Mouse (Mus musculus): Measurements from ENCODE around the gene Cdk14. TPM values are rescaled to one million over a fixed set of nuclear protein-coding genes. Genes with fewer than 3 reads are reported as not detected.
A peak's percentile ranks its signal among the peaks of the same experiment; 100 is the strongest.

Cdk14 gene
- polyA plus RNA-seq, 1 experiment from 2014 or later: 23.5 TPM

- DNase-seq (ENCODE audit: low spot score) (no peak), ATAC-seq (replicated peaks; ENCODE audit: low FRiP score) (no peak)
- H3K9ac ChIP-seq (ENCODE audit: low read length): no peak overlapping the region
- H3K4me3 ChIP-seq (ENCODE audit: low read depth, low read length): no peak overlapping the region
- no peaks in the 10 kb centered on the region for H3K9me3 ChIP-seq (ENCODE audit: control insufficient read depth, low read length)
- H3K4me2 ChIP-seq (ENCODE audit: low read depth, low read length, severe bottlenecking): no peak overlapping the region
- 92% methylated on average over 3 of the region's 3 CpGs for WGBS
- H3K27me3 ChIP-seq (ENCODE audit: control insufficient read depth, insufficient read depth, low read length): no peaks in the 10 kb centered on the region
- H3K36me3 ChIP-seq (ENCODE audit: control insufficient read depth, insufficient read depth, low read length): no peaks in the 10 kb centered on the region
- no peaks in the 10 kb centered on the region for H3K4me1 ChIP-seq (replicated peaks; ENCODE audit: control insufficient read depth, insufficient read depth, low read length)
- H3K27ac ChIP-seq (ENCODE audit: low read depth, low read length): no peak overlapping the region
Observed at GRCm38 (mm10) chr5:5185987-5186742, 233.9 kb downstream of the Cdk14 start.

- no peaks in the 10 kb centered on the region for H3K4me1 ChIP-seq (replicated peaks; ENCODE audit: control insufficient read depth, insufficient read depth, low read length)
- H3K4me3 ChIP-seq (ENCODE audit: low read depth, low read length): no peak overlapping the region
- no peaks in the 10 kb centered on the region for H3K9me3 ChIP-seq (ENCODE audit: control insufficient read depth, low read length)
- no peaks in the 10 kb centered on the region for H3K27me3 ChIP-seq (ENCODE audit: control insufficient read depth, insufficient read depth, low read length)
- no peak overlapping the region for H3K9ac ChIP-seq (ENCODE audit: low read length)
- ATAC-seq (replicated peaks; ENCODE audit: low FRiP score): no peak
- no peak overlapping the region for H3K4me2 ChIP-seq (ENCODE audit: low read depth, low read length, severe bottlenecking)
- H3K27ac ChIP-seq (ENCODE audit: low read depth, low read length): no peak overlapping the region
- no peaks in the 10 kb centered on the region for H3K36me3 ChIP-seq (ENCODE audit: control insufficient read depth, insufficient read depth, low read length)
- DNase-seq (ENCODE audit: low spot score): no peak
Observed at GRCm38 (mm10) chr5:5185521-5185920, 234.6 kb downstream of the Cdk14 start.

GRCm38 (mm10) chr5:5180711-5181110 is 239.4 kb downstream of the Cdk14 start:
- no peaks in the 10 kb centered on the region for H3K27me3 ChIP-seq (ENCODE audit: control insufficient read depth, insufficient read depth, low read length)
- no peak overlapping the region for H3K4me3 ChIP-seq (ENCODE audit: low read depth, low read length)
- no peaks in the 10 kb centered on the region for H3K36me3 ChIP-seq (ENCODE audit: control insufficient read depth, insufficient read depth, low read length)
- no peak overlapping the region for H3K4me2 ChIP-seq (ENCODE audit: low read depth, low read length, severe bottlenecking)
- H3K9me3 ChIP-seq (ENCODE audit: control insufficient read depth, low read length): no peaks in the 10 kb centered on the region
- no peak overlapping the region for H3K9ac ChIP-seq (ENCODE audit: low read length)
- H3K27ac ChIP-seq (ENCODE audit: low read depth, low read length): no peak overlapping the region
- H3K4me1 ChIP-seq (replicated peaks; ENCODE audit: control insufficient read depth, insufficient read depth, low read length): 0 out of 2 replicates have a peak, but pooled peaks cover 2% of the 10 kb centered on the region
- no peak for ATAC-seq (replicated peaks; ENCODE audit: low FRiP score)
- DNase-seq (ENCODE audit: low spot score): no peak
- WGBS: 93% methylated on average over 2 of the region's 2 CpGs

GRCm38 (mm10) chr5:5180311-5180710 is 239.8 kb downstream of the Cdk14 start:
- H3K4me1 ChIP-seq (replicated peaks; ENCODE audit: control insufficient read depth, insufficient read depth, low read length): 0 out of 2 replicates have a peak, but pooled peaks cover 2% of the 10 kb centered on the region
- no peaks in the 10 kb centered on the region for H3K27me3 ChIP-seq (ENCODE audit: control insufficient read depth, insufficient read depth, low read length)
- H3K4me2 ChIP-seq (ENCODE audit: low read depth, low read length, severe bottlenecking): no peak overlapping the region
- no peaks in the 10 kb centered on the region for H3K9me3 ChIP-seq (ENCODE audit: control insufficient read depth, low read length)
- no peaks in the 10 kb centered on the region for H3K36me3 ChIP-seq (ENCODE audit: control insufficient read depth, insufficient read depth, low read length)
- H3K27ac ChIP-seq (ENCODE audit: low read depth, low read length): no peak overlapping the region
- no peak for ATAC-seq (replicated peaks; ENCODE audit: low FRiP score)
- H3K9ac ChIP-seq (ENCODE audit: low read length): no peak overlapping the region
- H3K4me3 ChIP-seq (ENCODE audit: low read depth, low read length): no peak overlapping the region
- no peak for DNase-seq (ENCODE audit: low spot score)

GRCm38 (mm10) chr5:5176052-5176451 is 244.1 kb downstream of the Cdk14 start:
- 0 out of 2 replicates have a peak, but pooled peaks have one; percentile 51 for ATAC-seq (replicated peaks; ENCODE audit: low FRiP score)
- WGBS: 67% methylated on average over 10 of the region's 10 CpGs

GRCm38 (mm10) chr5:5175611-5176010 is 244.5 kb downstream of the Cdk14 start:
- no peaks in the 10 kb centered on the region for H3K9me3 ChIP-seq (ENCODE audit: control insufficient read depth, low read length)
- H3K27me3 ChIP-seq (ENCODE audit: control insufficient read depth, insufficient read depth, low read length): no peaks in the 10 kb centered on the region
- DNase-seq (ENCODE audit: low spot score): no peak
- H3K36me3 ChIP-seq (ENCODE audit: control insufficient read depth, insufficient read depth, low read length): no peaks in the 10 kb centered on the region
- H3K27ac ChIP-seq (ENCODE audit: low read depth, low read length): no peak overlapping the region
- WGBS: 76% methylated on average over 1 of the region's 1 CpGs
- H3K9ac ChIP-seq (ENCODE audit: low read length): no peak overlapping the region
- 0 out of 2 replicates have a peak, but pooled peaks cover 2% of the 10 kb centered on the region for H3K4me1 ChIP-seq (replicated peaks; ENCODE audit: control insufficient read depth, insufficient read depth, low read length)
- ATAC-seq (replicated peaks; ENCODE audit: low FRiP score): no peak
- H3K4me3 ChIP-seq (ENCODE audit: low read depth, low read length): no peak overlapping the region
- H3K4me2 ChIP-seq (ENCODE audit: low read depth, low read length, severe bottlenecking): no peak overlapping the region

More at GRCm38 (mm10) chr5:5176052-5176451, 244.1 kb downstream of the Cdk14 start:
- H3K9ac ChIP-seq (ENCODE audit: low read length): no peak overlapping the region
- H3K9me3 ChIP-seq (ENCODE audit: control insufficient read depth, low read length): no peaks in the 10 kb centered on the region
- H3K36me3 ChIP-seq (ENCODE audit: control insufficient read depth, insufficient read depth, low read length): no peaks in the 10 kb centered on the region
- H3K4me1 ChIP-seq (replicated peaks; ENCODE audit: control insufficient read depth, insufficient read depth, low read length): 0 out of 2 replicates have a peak, but pooled peaks cover 2% of the 10 kb centered on the region
- H3K27me3 ChIP-seq (ENCODE audit: control insufficient read depth, insufficient read depth, low read length): no peaks in the 10 kb centered on the region
- H3K4me2 ChIP-seq (ENCODE audit: low read depth, low read length, severe bottlenecking): no peak overlapping the region
- H3K27ac ChIP-seq (ENCODE audit: low read depth, low read length): no peak overlapping the region
- no peak for DNase-seq (ENCODE audit: low spot score)
- H3K4me3 ChIP-seq (ENCODE audit: low read depth, low read length): no peak overlapping the region

- 0 out of 2 replicates have a peak, but pooled peaks have one; percentile 51 for ATAC-seq (replicated peaks; ENCODE audit: low FRiP score)
Observed at GRCm38 (mm10) chr5:5175090-5175489, 245.0 kb downstream of the Cdk14 start.

GRCm38 (mm10) chr5:5166086-5166485 is 254.0 kb downstream of the Cdk14 start:
- no peak overlapping the region for H3K27ac ChIP-seq (ENCODE audit: low read depth, low read length)
- 25% methylated on average over 2 of the region's 2 CpGs for WGBS
- no peaks in the 10 kb centered on the region for H3K4me1 ChIP-seq (replicated peaks; ENCODE audit: control insufficient read depth, insufficient read depth, low read length)
- DNase-seq (ENCODE audit: low spot score) (no peak), ATAC-seq (replicated peaks; ENCODE audit: low FRiP score) (no peak)
- no peak overlapping the region for H3K4me2 ChIP-seq (ENCODE audit: low read depth, low read length, severe bottlenecking)
- H3K9me3 ChIP-seq (ENCODE audit: control insufficient read depth, low read length): no peaks in the 10 kb centered on the region
- no peak overlapping the region for H3K9ac ChIP-seq (ENCODE audit: low read length)
- no peaks in the 10 kb centered on the region for H3K36me3 ChIP-seq (ENCODE audit: control insufficient read depth, insufficient read depth, low read length)
- H3K27me3 ChIP-seq (ENCODE audit: control insufficient read depth, insufficient read depth, low read length): no peaks in the 10 kb centered on the region
- H3K4me3 ChIP-seq (ENCODE audit: low read depth, low read length): no peak overlapping the region

More at GRCm38 (mm10) chr5:5175090-5175489, 245.0 kb downstream of the Cdk14 start:
- Histone ChIP-seq H3K27ac (ENCODE audit: low read depth, low read length) (no peak overlapping the region), H3K4me1 (replicated peaks; ENCODE audit: control insufficient read depth, insufficient read depth, low read length) (0 out of 2 replicates have a peak, but pooled peaks cover 2% of the 10 kb centered on the region), H3K9me3 (ENCODE audit: control insufficient read depth, low read length) (no peaks in the 10 kb centered on the region), H3K27me3 (ENCODE audit: control insufficient read depth, insufficient read depth, low read length) (no peaks in the 10 kb centered on the region), H3K36me3 (ENCODE audit: control insufficient read depth, insufficient read depth, low read length) (no peaks in the 10 kb centered on the region), H3K4me3 (ENCODE audit: low read depth, low read length) (no peak overlapping the region), H3K9ac (ENCODE audit: low read length) (no peak overlapping the region), H3K4me2 (ENCODE audit: low read depth, low read length, severe bottlenecking) (no peak overlapping the region)
- DNase-seq (ENCODE audit: low spot score): no peak
- 29% methylated on average over 1 of the region's 1 CpGs for WGBS

GRCm38 (mm10) chr5:5164326-5164725 is 255.8 kb downstream of the Cdk14 start:
- Histone ChIP-seq H3K4me2 (ENCODE audit: low read depth, low read length, severe bottlenecking) (no peak overlapping the region), H3K4me1 (replicated peaks; ENCODE audit: control insufficient read depth, insufficient read depth, low read length) (no peaks in the 10 kb centered on the region), H3K9me3 (ENCODE audit: control insufficient read depth, low read length) (no peaks in the 10 kb centered on the region), H3K36me3 (ENCODE audit: control insufficient read depth, insufficient read depth, low read length) (no peaks in the 10 kb centered on the region), H3K4me3 (ENCODE audit: low read depth, low read length) (no peak overlapping the region), H3K27me3 (ENCODE audit: control insufficient read depth, insufficient read depth, low read length) (no peaks in the 10 kb centered on the region), H3K27ac (ENCODE audit: low read depth, low read length) (no peak overlapping the region), H3K9ac (ENCODE audit: low read length) (no peak overlapping the region)
- no peak for DNase-seq (ENCODE audit: low spot score)
- no peak for ATAC-seq (replicated peaks; ENCODE audit: low FRiP score)
- 95% methylated on average over 5 of the region's 5 CpGs for WGBS

Data from forebrain, embryonic 11.5 days (tissue).